Mouse (Mus musculus): ENCODE results near the gene Rcvrn.

Gene Rcvrn

DNA sequence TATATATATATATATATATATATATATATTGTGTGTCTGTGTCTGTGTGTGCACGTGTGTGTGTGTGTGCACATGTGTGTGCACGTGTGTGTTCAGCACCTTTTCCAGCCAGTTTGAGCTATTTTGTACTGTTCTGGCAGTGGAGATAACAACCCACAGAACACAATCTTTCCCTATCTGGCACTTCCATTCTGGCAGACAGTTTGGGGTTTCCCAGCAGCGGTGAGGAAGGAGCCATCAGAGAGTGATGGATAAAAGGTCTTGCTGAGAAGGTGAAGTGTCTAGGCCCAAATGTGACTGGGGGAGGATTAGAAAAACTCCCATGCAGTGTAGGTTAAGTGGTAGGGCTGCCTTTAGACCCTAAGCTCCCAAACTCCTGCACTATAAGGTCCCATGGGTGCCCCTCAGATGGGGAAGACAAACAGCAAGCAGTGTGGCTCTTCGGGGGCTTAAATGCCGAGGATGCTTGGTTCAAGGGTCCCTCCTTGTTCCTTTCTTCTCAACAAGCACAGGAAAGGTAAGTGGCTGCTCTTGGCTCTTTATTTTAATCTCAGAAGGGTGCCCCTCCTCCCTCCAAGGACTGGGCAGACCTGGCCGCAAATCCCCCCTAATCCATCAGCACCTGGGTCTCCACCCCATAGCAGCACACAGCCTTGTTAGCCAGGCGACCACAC, at the start of gene Rcvrn:
Gene Rcvrn (plus strand): TSS at position 624 of the 674 bp plus-strand sequence.
- in situ Hi-C loops (cut with MboI; ENCODE audit: low pct_unique_long_range_greater_than_20kb in 1 of 2, low sequenced_read_pairs in 2 of 2, unreplicated experiment in 1 of 2), result no loop called here

DNA sequence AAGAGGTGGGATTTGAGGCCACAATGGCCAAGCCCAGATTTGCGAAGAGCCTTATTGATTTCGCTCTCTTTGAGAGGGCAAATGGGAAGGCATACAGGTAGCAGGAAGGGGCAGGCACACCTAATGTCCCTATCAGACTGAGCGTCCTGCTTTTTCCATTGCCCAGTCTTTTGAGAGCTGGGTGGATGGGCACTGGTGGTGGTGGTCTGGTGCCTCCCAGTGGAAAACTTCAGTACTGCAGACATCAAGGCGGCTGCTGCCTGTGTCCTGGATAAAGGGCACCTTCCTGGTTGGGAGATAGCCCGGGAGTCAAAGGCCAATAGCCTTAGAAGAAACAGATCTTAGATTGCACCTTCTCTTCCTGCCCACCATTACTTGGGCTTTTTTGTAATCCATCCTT, 47.4 kb upstream of the Rcvrn start:
- in situ Hi-C loops (cut with MboI; ENCODE audit: low pct_unique_long_range_greater_than_20kb in 1 of 2, low sequenced_read_pairs in 2 of 2, unreplicated experiment in 1 of 2), result loop anchor here (10.0 to 25.0 kb wide), 3 partner anchors 213 to 535 kb away; no protein-coding TSS in a partner anchor

GRCm38 (mm10) chr11:67648651-67649407, 46.3 kb upstream of the Rcvrn start:
- in situ Hi-C loops (cut with MboI; ENCODE audit: low pct_unique_long_range_greater_than_20kb in 1 of 2, low sequenced_read_pairs in 2 of 2, unreplicated experiment in 1 of 2), result loop anchor here (10.0 to 25.0 kb wide), 3 partner anchors 214 to 537 kb away; no protein-coding TSS in a partner anchor

DNA sequence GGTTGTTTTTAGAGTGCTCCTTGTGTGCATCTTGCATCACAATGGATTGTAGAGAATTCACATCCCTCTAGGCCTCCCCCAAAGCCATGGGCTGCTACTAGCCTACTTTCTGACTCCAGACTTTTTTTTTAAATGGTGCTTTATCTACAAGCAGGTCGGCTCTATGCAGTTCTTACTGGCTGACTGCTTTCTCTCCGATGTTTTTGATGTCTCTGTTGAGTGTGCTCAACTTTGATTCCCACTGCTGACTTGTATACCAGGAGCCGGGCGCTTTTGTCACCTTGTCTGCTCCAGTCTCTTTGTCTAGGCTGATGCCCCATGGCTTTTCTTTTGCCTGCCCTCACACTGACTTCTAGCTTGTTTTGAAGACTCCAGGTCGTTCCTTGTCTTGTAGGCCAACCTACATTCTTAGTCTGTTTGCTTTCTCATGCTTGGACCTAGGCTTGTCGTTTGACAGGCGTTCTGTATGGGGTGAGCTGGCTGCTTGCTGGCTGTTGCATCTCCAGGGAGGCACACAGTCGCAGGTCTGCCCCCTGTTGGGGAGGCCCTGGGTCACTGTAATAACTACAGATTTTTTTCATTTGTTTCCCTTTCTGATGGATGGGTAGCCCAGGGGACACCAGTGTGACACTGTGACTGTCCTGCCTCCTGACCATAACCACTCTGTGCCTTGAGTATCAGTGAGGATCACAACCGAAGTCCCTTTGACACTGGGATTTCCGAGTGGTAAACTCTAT, 45.0 kb upstream of the Rcvrn start:
- in situ Hi-C loops (cut with MboI; ENCODE audit: low pct_unique_long_range_greater_than_20kb in 1 of 2, low sequenced_read_pairs in 2 of 2, unreplicated experiment in 1 of 2), result loop anchor here (10.0 to 25.0 kb wide), 3 partner anchors 215 to 538 kb away; no protein-coding TSS in a partner anchor

DNA sequence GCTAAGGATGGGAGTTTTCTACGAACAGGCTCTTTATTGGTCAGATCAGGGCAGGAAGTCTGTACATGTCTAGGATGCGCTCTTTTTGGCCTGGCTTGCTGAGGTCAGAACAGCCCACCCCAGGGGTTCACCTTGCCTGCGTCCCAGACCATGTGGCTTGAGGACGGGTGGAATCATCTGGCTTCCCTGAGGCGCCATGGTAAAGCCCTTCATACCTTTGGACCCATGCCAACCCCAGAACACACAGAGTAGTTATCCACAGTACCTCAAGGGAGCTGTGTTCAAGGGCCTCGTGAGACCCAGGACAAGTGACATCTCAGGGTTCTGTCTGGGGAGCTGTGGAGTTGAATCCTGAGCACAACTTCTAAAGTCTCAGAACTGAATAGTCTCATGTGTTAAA, 43.4 kb upstream of the Rcvrn start:
- in situ Hi-C loops (cut with MboI; ENCODE audit: low pct_unique_long_range_greater_than_20kb in 1 of 2, low sequenced_read_pairs in 2 of 2, unreplicated experiment in 1 of 2), result no loop called here

GRCm38 (mm10) chr11:67652194-67652892, 42.8 kb upstream of the Rcvrn start:
- in situ Hi-C loops (cut with MboI; ENCODE audit: low pct_unique_long_range_greater_than_20kb in 1 of 2, low sequenced_read_pairs in 2 of 2, unreplicated experiment in 1 of 2), result no loop called here

DNA sequence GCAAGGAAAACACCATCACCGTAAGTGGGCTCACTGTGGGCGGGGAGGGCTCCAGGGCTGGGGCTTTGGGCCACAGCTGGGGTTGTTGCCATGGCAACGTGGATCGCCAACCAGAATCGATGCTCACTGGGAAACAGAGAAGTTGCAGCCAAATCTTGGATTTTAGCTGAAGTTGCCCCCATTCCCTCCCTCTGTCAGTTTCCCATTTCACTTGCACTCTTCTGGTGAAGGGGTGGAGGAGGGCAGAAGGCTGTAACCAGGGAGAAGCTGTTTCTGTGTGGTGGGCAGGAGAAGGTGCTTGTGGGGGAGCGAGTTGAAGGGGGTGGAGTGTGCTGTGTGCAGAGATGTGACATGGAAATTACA, 42.3 kb upstream of the Rcvrn start:
- in situ Hi-C loops (cut with MboI; ENCODE audit: low pct_unique_long_range_greater_than_20kb in 1 of 2, low sequenced_read_pairs in 2 of 2, unreplicated experiment in 1 of 2), result no loop called here

DNA sequence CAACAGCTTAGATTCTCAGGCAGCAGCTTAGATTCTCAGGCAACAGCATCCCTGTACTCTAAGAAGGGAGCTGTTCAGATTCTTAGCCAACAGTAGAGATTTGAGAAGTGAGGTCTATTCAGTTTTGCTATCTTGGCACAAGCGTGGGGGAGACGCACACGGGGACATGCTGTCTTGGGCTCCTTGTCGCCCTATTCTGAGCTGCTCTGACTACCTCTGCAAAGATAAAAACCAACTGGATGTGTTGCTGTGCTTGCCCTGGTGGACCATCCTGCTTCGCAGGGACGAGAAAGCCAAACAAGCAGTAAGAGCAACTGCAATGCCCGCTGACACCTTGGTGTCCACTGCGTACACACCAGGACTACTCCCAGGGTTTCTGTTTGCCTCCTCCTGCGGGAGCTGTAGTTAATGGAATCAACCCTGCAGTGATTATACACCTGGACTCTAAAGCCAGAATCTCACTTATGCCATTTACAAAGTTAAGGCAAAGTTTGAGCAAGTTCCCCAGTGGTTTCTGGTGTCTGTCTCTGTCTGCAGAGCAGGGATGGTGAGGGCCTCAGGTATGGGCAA, 41.5 kb upstream of the Rcvrn start:
- in situ Hi-C loops (cut with MboI; ENCODE audit: low pct_unique_long_range_greater_than_20kb in 1 of 2, low sequenced_read_pairs in 2 of 2, unreplicated experiment in 1 of 2), result no loop called here

DNA sequence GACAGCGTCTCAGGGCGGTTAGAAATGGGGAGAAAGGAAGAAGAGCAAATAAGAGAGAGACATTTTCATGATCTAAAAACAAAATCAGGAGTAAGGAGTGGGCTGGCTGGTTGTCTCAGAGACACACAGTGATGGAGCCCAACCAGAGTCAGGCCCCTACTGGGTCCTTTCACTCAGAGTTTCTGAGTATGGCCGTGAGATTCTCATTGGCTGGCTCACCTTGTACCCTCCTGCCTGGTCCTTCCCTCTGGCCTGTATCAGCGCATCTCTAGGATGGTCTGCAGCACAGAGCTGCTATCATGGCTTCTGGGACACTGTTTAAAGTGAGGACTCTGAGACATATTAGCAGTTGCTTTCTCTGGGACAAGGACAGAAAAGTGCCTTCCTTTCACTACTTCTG, 40.6 kb upstream of the Rcvrn start:
- in situ Hi-C loops (cut with MboI; ENCODE audit: low pct_unique_long_range_greater_than_20kb in 1 of 2, low sequenced_read_pairs in 2 of 2, unreplicated experiment in 1 of 2), result no loop called here

DNA sequence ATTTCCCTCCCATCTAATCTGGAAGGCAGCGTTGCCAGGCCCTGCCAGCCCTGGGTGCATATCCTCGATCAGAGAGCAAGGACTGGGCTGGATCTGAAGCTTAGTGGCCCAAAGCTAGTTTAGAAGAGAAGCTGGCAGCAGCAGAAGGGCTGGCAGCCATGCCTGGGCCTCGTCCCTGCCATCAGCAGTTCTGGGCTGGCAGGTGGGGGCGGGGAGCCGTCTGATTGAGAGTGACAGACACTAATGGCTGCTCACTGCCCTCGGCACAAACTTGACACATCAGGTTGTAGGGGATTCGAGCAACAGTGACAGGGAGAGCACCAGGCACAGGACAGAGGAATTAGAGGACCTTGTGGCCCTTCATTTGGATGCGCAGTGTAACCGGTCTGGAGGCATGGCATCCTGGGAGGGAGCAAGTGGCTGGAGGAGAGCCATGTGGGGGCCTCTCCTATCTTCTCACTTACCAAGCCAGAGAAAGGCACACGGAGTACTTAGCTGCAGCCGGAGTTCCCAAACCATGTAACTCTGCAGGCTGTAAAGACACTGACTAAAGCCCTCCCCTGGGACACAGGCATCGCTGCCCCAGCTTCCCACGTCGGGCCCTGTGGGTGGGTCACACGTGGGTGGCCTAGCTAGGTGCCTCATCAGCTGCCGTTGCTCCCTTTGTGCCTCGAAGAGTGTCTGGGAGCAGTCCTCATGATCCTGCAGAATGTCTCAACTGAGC, 39.7 kb upstream of the Rcvrn start:
- in situ Hi-C loops (cut with MboI; ENCODE audit: low pct_unique_long_range_greater_than_20kb in 1 of 2, low sequenced_read_pairs in 2 of 2, unreplicated experiment in 1 of 2), result no loop called here

DNA sequence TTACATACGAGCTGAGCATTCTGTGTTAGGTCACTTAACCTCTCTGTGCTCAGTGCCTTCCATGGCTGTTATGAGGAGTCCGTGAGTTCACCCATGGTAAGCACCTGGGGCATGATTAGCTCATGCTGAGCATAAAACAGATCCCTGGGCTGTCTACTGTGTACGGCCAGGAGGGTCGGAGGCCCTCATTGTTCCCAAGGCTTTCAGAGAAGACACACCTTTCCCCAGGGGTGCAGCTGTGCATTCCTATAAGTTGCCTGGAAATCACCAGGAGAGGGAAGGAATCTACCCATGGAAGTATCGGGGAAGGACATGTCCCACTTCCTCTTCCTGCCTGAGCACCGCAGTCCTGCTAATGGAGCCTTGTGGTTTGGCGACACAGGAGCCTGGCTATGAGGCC, 38.8 kb upstream of the Rcvrn start:
- in situ Hi-C loops (cut with MboI; ENCODE audit: low pct_unique_long_range_greater_than_20kb in 1 of 2, low sequenced_read_pairs in 2 of 2, unreplicated experiment in 1 of 2), result no loop called here

GRCm38 (mm10) chr11:67656811-67657210, 38.3 kb upstream of the Rcvrn start:
- in situ Hi-C loops (cut with MboI; ENCODE audit: low pct_unique_long_range_greater_than_20kb in 1 of 2, low sequenced_read_pairs in 2 of 2, unreplicated experiment in 1 of 2), result no loop called here

DNA sequence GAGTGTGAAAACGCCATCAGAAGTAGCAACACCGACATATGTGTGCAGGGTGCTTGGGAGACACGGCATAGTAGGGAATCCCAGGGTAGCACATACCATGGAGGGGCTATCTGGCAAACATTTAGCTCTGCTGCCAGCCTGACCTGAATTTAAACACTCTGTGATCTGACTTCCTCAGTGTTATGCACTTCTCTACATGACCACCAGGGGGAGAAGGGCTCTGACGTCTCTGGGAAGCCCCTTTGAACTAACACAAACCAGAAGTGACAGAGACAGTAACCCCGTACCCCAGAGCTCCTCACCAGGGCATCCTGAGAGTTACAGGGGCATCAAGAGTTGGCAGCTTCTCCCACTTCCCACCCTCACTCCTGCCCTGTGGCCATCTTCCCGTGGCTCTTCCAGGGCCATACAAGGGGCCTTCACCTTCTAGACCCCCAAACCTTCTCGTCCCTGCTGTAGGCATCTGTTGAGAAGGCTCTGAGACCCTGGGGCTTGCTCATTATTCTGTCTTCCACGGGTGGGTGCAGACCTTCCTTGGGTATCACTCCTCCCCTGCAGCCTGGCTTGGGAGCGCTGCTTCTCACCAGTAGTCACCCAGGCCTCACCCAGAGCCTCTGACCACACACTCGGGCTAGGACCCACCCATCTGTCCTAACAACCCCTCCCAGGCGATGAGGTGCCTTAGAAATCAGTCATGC, 37.3 kb upstream of the Rcvrn start:
- in situ Hi-C loops (cut with MboI; ENCODE audit: low pct_unique_long_range_greater_than_20kb in 1 of 2, low sequenced_read_pairs in 2 of 2, unreplicated experiment in 1 of 2), result no loop called here

- in situ Hi-C loops (cut with MboI; ENCODE audit: low pct_unique_long_range_greater_than_20kb in 1 of 2, low sequenced_read_pairs in 2 of 2, unreplicated experiment in 1 of 2), result no loop called here
Measured at GRCm38 (mm10) chr11:67661465-67661864, 33.7 kb upstream of the Rcvrn start.

GRCm38 (mm10) chr11:67663437-67663836, 31.7 kb upstream of the Rcvrn start:
- in situ Hi-C loops (cut with MboI; ENCODE audit: low pct_unique_long_range_greater_than_20kb in 1 of 2, low sequenced_read_pairs in 2 of 2, unreplicated experiment in 1 of 2), result no loop called here

GRCm38 (mm10) chr11:67664261-67664660, 30.9 kb upstream of the Rcvrn start:
- in situ Hi-C loops (cut with MboI; ENCODE audit: low pct_unique_long_range_greater_than_20kb in 1 of 2, low sequenced_read_pairs in 2 of 2, unreplicated experiment in 1 of 2), result no loop called here

GRCm38 (mm10) chr11:67664918-67665317, 30.2 kb upstream of the Rcvrn start:
- in situ Hi-C loops (cut with MboI; ENCODE audit: low pct_unique_long_range_greater_than_20kb in 1 of 2, low sequenced_read_pairs in 2 of 2, unreplicated experiment in 1 of 2), result no loop called here
